Mouse (Mus musculus): ENCODE measurements at regions not wholly inside any gene's neighbourhood (a gene's known extent, or its start where the extent isn't known, plus 50 kb on each side); places are given as distances from the start of the nearest gene placed in this dataset.

DNA sequence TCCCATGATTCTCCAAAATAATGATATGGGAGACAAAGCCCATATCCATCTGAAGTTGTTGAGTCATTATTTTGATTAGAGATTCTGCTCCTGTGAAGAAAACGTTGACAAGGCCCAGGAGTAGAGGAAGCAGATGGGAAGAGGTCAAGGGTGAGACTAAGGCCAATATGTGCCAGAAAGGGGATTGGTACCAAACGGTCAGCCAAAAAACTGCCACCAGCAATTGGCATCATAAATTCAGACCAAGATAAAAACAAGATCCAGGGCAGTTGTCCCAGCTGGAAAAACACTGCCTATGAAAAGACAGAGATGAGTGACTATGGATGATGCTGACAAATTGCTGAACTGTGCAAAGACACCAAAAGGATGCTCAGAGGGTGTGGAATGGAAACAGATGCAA is 411.0 kb upstream of the Tusc1 start:
- TF ChIP-seq CTCF (IDR thresholded peaks at IDR 0.05; ENCODE audit: low read depth) (no peak), EP300 (optimal IDR thresholded peaks at IDR 0.05) (no peak)

Measured in stomach, postnatal 0 days (tissue).